Mouse (Mus musculus): ENCODE data around the gene Gm20388.

The Gm20388 gene

GRCm38 (mm10) chr8:124259925-124260324, 4349.3 kb downstream of the Gm20388 start:
- no peak for DNase-seq (ENCODE audit: extremely low spot score, low read depth, low spot score)

GRCm38 (mm10) chr8:124260371-124260770, 4349.7 kb downstream of the Gm20388 start:
- no peak for DNase-seq (ENCODE audit: extremely low spot score, low read depth, low spot score)

- no peak for DNase-seq (ENCODE audit: extremely low spot score, low read depth, low spot score)
These were observed 4352.4 kb downstream of the Gm20388 start for GRCm38 (mm10) chr8:124263058-124263457.

- DNase-seq (ENCODE audit: extremely low spot score, low read depth, low spot score), result no peak
These were observed 4353.4 kb downstream of the Gm20388 start for GRCm38 (mm10) chr8:124264032-124264431.

GRCm38 (mm10) chr8:124264671-124265070, 4354.0 kb downstream of the Gm20388 start:
- no peak for DNase-seq (ENCODE audit: extremely low spot score, low read depth, low spot score)

GRCm38 (mm10) chr8:124265130-124265529, 4354.5 kb downstream of the Gm20388 start:
- DNase-seq (ENCODE audit: extremely low spot score, low read depth, low spot score), result no peak

GRCm38 (mm10) chr8:124265798-124266197, 4355.2 kb downstream of the Gm20388 start:
- DNase-seq (ENCODE audit: extremely low spot score, low read depth, low spot score), result no peak

GRCm38 (mm10) chr8:124267206-124267605, 4356.6 kb downstream of the Gm20388 start:
- no peak for DNase-seq (ENCODE audit: extremely low spot score, low read depth, low spot score)

- DNase-seq (ENCODE audit: extremely low spot score, low read depth, low spot score), result no peak
These were observed 4359.9 kb downstream of the Gm20388 start for GRCm38 (mm10) chr8:124270504-124270903.

GRCm38 (mm10) chr8:124270904-124271303, 4360.3 kb downstream of the Gm20388 start:
- DNase-seq (ENCODE audit: extremely low spot score, low read depth, low spot score), result no peak

GRCm38 (mm10) chr8:124271518-124271917, 4360.9 kb downstream of the Gm20388 start:
- no peak for DNase-seq (ENCODE audit: extremely low spot score, low read depth, low spot score)

GRCm38 (mm10) chr8:124272792-124273191, 4362.2 kb downstream of the Gm20388 start:
- DNase-seq (ENCODE audit: extremely low spot score, low read depth, low spot score), result no peak

GRCm38 (mm10) chr8:124273606-124274218, 4363.1 kb downstream of the Gm20388 start:
- DNase-seq (ENCODE audit: extremely low spot score, low read depth, low spot score), result no peak

- no peak for DNase-seq (ENCODE audit: extremely low spot score, low read depth, low spot score)
These were observed 4363.9 kb downstream of the Gm20388 start for GRCm38 (mm10) chr8:124274441-124275120.

GRCm38 (mm10) chr8:124275377-124276071, 4364.9 kb downstream of the Gm20388 start:
- DNase-seq (ENCODE audit: extremely low spot score, low read depth, low spot score), result no peak

- DNase-seq (ENCODE audit: extremely low spot score, low read depth, low spot score), result no peak
These were observed 4367.6 kb downstream of the Gm20388 start for GRCm38 (mm10) chr8:124277951-124278910.

- no peak for DNase-seq (ENCODE audit: extremely low spot score, low read depth, low spot score)
These were observed 4368.5 kb downstream of the Gm20388 start for GRCm38 (mm10) chr8:124278956-124279689.

- no peak for DNase-seq (ENCODE audit: extremely low spot score, low read depth, low spot score)
These were observed 4369.0 kb downstream of the Gm20388 start for GRCm38 (mm10) chr8:124279690-124279985.

GRCm38 (mm10) chr8:124281700-124282541, 4371.3 kb downstream of the Gm20388 start:
- DNase-seq (ENCODE audit: extremely low spot score, low read depth, low spot score), result no peak
